In the genomic region with DNA sequence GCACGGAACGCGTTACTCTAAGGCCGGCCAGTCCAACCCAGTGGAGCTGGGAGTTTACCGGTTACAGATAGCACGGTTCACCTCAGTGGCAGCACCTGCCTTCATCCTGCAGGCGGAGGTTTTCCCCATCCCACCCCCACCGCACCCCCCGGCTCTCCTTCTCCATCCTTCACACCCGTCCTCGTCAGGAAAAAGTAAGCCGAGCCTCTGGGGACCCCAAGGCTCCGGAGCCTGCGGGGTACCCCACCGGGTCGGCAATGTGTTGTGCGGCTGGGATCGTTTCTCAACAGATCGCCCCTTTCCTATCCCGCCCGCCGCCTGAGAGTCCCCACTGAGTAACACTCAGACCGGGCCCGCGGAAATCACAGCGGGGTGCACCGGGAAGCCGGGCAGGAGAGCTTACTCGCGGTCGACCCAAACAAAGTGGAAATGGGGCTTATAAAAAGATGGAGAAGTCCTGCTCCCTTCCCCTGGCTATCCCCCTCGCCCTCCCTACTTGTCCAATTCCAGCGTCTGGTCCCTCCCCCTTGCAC, we compare ENCODE assay signal across 8 mouse cellular contexts. TPM values are rescaled to one million over a fixed set of nuclear protein-coding genes. Genes with fewer than 3 reads are reported as not detected.
A peak's percentile ranks its signal among the peaks of the same experiment; 100 is the strongest.
DNase-seq lines count a peak whose midpoint lies in the region; ATAC-seq and TF ChIP-seq lines count a peak whose summit lies in the region.

No protein-coding gene starts in this region.

- no peak for ATAC-seq in lung, embryonic 15.5 days (ENCODE audit: borderline replicate concordance, extremely low read depth, low FRiP score, low TSS enrichment)
- no peak for ATAC-seq in heart, embryonic 13.5 days (ENCODE audit: extremely low read depth, insufficient number of reproducible peaks, low FRiP score, low TSS enrichment)
- ATAC-seq in limb, embryonic 14.5 days (ENCODE audit: low FRiP score, low read depth): peak; percentile 53
- ATAC-seq in stomach, embryonic 15.5 days (ENCODE audit: insufficient read depth, low FRiP score, low read depth): no peak

- H3K36me3 ChIP-seq in lung, embryonic 15.5 days: no peaks in the 10 kb centered on the region
- H3K36me3 ChIP-seq in heart, embryonic 13.5 days: no peaks in the 10 kb centered on the region
- H3K36me3 ChIP-seq in limb, embryonic 14.5 days (ENCODE audit: control insufficient read depth, insufficient read depth, low read length): no peaks in the 10 kb centered on the region
- H3K36me3 ChIP-seq in stomach, embryonic 15.5 days: no peaks in the 10 kb centered on the region

- no peaks in the 10 kb centered on the region for H3K9me3 ChIP-seq in lung, embryonic 15.5 days
- no peaks in the 10 kb centered on the region for H3K9me3 ChIP-seq in heart, embryonic 13.5 days
- H3K9me3 ChIP-seq in limb, embryonic 14.5 days (ENCODE audit: control insufficient read depth, low read length): no peaks in the 10 kb centered on the region
- no peaks in the 10 kb centered on the region for H3K9me3 ChIP-seq in stomach, embryonic 15.5 days

- DNase-seq in lung, postnatal 36 days: no peak
- peak; percentile 66 for DNase-seq in embryo, embryonic 9.5 days (ENCODE audit: extremely low spot score)
- no peak for DNase-seq in limb, embryonic 14.5 days (ENCODE audit: low spot score)
- DNase-seq in layer of hippocampus, postnatal 36 days: no peak
- DNase-seq in left cerebral cortex, adult 11 months (ENCODE audit: low spot score): no peak

- peak overlapping the region; percentile 84 for H3K4me2 ChIP-seq in lung, embryonic 15.5 days
- H3K4me2 ChIP-seq in heart, embryonic 13.5 days: peak overlapping the region; percentile 86
- H3K4me2 ChIP-seq in limb, embryonic 14.5 days (replicated peaks; ENCODE audit: low read depth, low read length, severe bottlenecking): peak overlapping the region; percentile 94
- peak overlapping the region; percentile 92 for H3K4me2 ChIP-seq in stomach, embryonic 15.5 days

- under 1% methylated on average over 33 of the region's 33 CpGs for WGBS in lung, embryonic 15.5 days
- under 1% methylated on average over 33 of the region's 33 CpGs for WGBS in heart, embryonic 13.5 days
- WGBS in limb, embryonic 14.5 days: 1% methylated on average over 33 of the region's 33 CpGs
- WGBS in stomach, embryonic 15.5 days: 1% methylated on average over 33 of the region's 33 CpGs

- peaks cover 30% of the 10 kb centered on the region for H3K4me1 ChIP-seq in lung, embryonic 15.5 days
- peaks cover 27% of the 10 kb centered on the region for H3K4me1 ChIP-seq in heart, embryonic 13.5 days
- H3K4me1 ChIP-seq in limb, embryonic 14.5 days (ENCODE audit: control insufficient read depth, insufficient read depth, low read length): peaks cover 8% of the 10 kb centered on the region; the same call in 1 of the 2 replicates
- H3K4me1 ChIP-seq in stomach, embryonic 15.5 days: peaks cover 33% of the 10 kb centered on the region

- peak overlapping the region; percentile 44 for H3K9ac ChIP-seq in lung, embryonic 15.5 days
- peak overlapping the region; percentile 79 for H3K9ac ChIP-seq in heart, embryonic 13.5 days
- H3K9ac ChIP-seq in limb, embryonic 14.5 days (ENCODE audit: low read depth, low read length, severe bottlenecking): peak overlapping the region; percentile 77
- peak overlapping the region; percentile 20; the same call in 1 of the 2 replicates for H3K9ac ChIP-seq in stomach, embryonic 15.5 days

- no peak for TF ChIP-seq POLR2A in limb, embryonic 14.5 days (IDR thresholded peaks at IDR 0.05; ENCODE audit: borderline replicate concordance, extremely low read depth, insufficient read depth, insufficient read length)

- no peak overlapping the region for H3K27ac ChIP-seq in lung, embryonic 15.5 days
- no peak overlapping the region for H3K27ac ChIP-seq in heart, embryonic 13.5 days (replicated peaks)
- peak overlapping the region; percentile 75 for H3K27ac ChIP-seq in limb, embryonic 14.5 days (replicated peaks; ENCODE audit: low read depth, low read length)
- no peak overlapping the region for H3K27ac ChIP-seq in stomach, embryonic 15.5 days

- peak overlapping the region; percentile 43 for H3K4me3 ChIP-seq in lung, embryonic 15.5 days
- H3K4me3 ChIP-seq in heart, embryonic 13.5 days: peak overlapping the region; percentile 63
- H3K4me3 ChIP-seq in limb, embryonic 14.5 days (replicated peaks; ENCODE audit: low read length): peak overlapping the region; percentile 50
- peak overlapping the region; percentile 47 for H3K4me3 ChIP-seq in stomach, embryonic 15.5 days (replicated peaks)

- peaks cover 82% of the 10 kb centered on the region for H3K27me3 ChIP-seq in lung, embryonic 15.5 days
- H3K27me3 ChIP-seq in heart, embryonic 13.5 days (replicated peaks): peaks cover 70% of the 10 kb centered on the region
- H3K27me3 ChIP-seq in limb, embryonic 14.5 days (ENCODE audit: control insufficient read depth, insufficient read depth, low read length): 0 out of 2 replicates have a peak, but pooled peaks cover 25% of the 10 kb centered on the region
- H3K27me3 ChIP-seq in stomach, embryonic 15.5 days (replicated peaks): peaks cover 51% of the 10 kb centered on the region

RNA-seq across cellular contexts. Expression of a gene that starts 0.9 kb away (rescaled TPM):
- polyA plus RNA-seq in lung, embryonic 15.5 days (2015; fragmentation: Nextera tagmentation; extraction: Ambion mirVana): 70.1 and 73.3 TPM in 2 replicates
- polyA plus RNA-seq in heart, embryonic 13.5 days (2015; fragmentation: Nextera tagmentation; extraction: Ambion mirVana): 46.0 and 46.1 TPM in 2 replicates
- polyA plus RNA-seq in limb, embryonic 14.5 days (2012; rRNA removed): 126 and 139 TPM in 2 replicates
- polyA plus RNA-seq in limb, embryonic 14.5 days (2014; fragmentation: Nextera tagmentation; extraction: Ambion mirVana): 72.8 and 76.9 TPM in 2 replicates
- polyA plus RNA-seq in stomach, embryonic 15.5 days (2015; fragmentation: Nextera tagmentation; extraction: Ambion mirVana): 65.2 and 66.2 TPM in 2 replicates
- 100 to 1,000 TPM; 164 to 175 TPM for total RNA-seq in layer of hippocampus, postnatal 36 days (2021)

RNA-seq across cellular contexts. Expression of a gene that starts 54.2 kb away (rescaled TPM):
- 156 and 157 TPM in 2 replicates for polyA plus RNA-seq in lung, embryonic 15.5 days (2015; fragmentation: Nextera tagmentation; extraction: Ambion mirVana)
- 102 and 108 TPM in 2 replicates for polyA plus RNA-seq in heart, embryonic 13.5 days (2015; fragmentation: Nextera tagmentation; extraction: Ambion mirVana)
- polyA plus RNA-seq in limb, embryonic 14.5 days (2012; rRNA removed): 155 and 194 TPM in 2 replicates
- 190 and 191 TPM in 2 replicates for polyA plus RNA-seq in limb, embryonic 14.5 days (2014; fragmentation: Nextera tagmentation; extraction: Ambion mirVana)
- polyA plus RNA-seq in stomach, embryonic 15.5 days (2015; fragmentation: Nextera tagmentation; extraction: Ambion mirVana): 116 and 122 TPM in 2 replicates
- total RNA-seq in layer of hippocampus, postnatal 36 days (2021): 100 to 1,000 TPM; 183 to 187 TPM

Comparison
In these comparisons a context has a peak if more than half of its experiments do, and no peak if none do; other contexts are left out.
1. H3K9ac ChIP-seq: peak in every context shown above with its lines; median percentile 79 in heart, embryonic 13.5 days; 77 in limb, embryonic 14.5 days; 44 in lung, embryonic 15.5 days; 20 in stomach, embryonic 15.5 days.